Mouse (Mus musculus) midbrain, postnatal 0 days (tissue): ENCODE results near the gene Kctd10. TPM values are rescaled to one million over a fixed set of nuclear protein-coding genes. Genes with fewer than 3 reads are reported as not detected.

ENCODE experiments used
- ATAC-seq: fragments of 200-750 bp; cut with Nextera tagmentation; 2 replicates; pipeline ENCODE4 v1.8.0; 2017; ENCODE audit warnings: moderate number of reproducible peaks, mild to moderate bottlenecking, moderate TSS enrichment, moderate library complexity; ENCODE audit not compliant: low FRiP score
- DNase-seq: peaks from one replicate; pipeline ENCODE4 v3.0.0-alpha.2; 2015; ENCODE audit warnings: low spot score
- H3K27ac ChIP-seq: fragments of 300-500 bp; sonication (generic); 2 replicates; pipeline ENCODE4 v1.5.1; 2014; ENCODE audit warnings: low read depth, mild to moderate bottlenecking, low read length, mixed read lengths
- H3K27me3 ChIP-seq: fragments of 300-500 bp; sonication (generic); 2 replicates; pipeline ENCODE4 v1.6.1; 2014; ENCODE audit warnings: low read length, control low read depth, mixed read lengths; ENCODE audit not compliant: insufficient read depth
- H3K36me3 ChIP-seq: fragments of 300-500 bp; sonication (generic); 2 replicates; pipeline ENCODE4 v1.6.1; 2014; ENCODE audit warnings: low read length, control low read depth, mixed read lengths; ENCODE audit not compliant: insufficient read depth
- H3K4me1 ChIP-seq: fragments of 300-500 bp; sonication (generic); 2 replicates; pipeline ENCODE4 v1.6.1; 2014; ENCODE audit warnings: mild to moderate bottlenecking, control low read depth, antibody characterized with exemption, low read length, mixed read lengths; ENCODE audit not compliant: insufficient read depth
- H3K4me2 ChIP-seq: fragments of 300-500 bp; sonication (generic); 2 replicates; pipeline ENCODE4 v1.6.1; 2014; ENCODE audit warnings: low read depth, mild to moderate bottlenecking, low read length, mixed read lengths; ENCODE audit not compliant: poor library complexity, severe bottlenecking
- H3K4me3 ChIP-seq: fragments of 300-500 bp; sonication (generic); 2 replicates; pipeline ENCODE4 v1.5.1; 2014; ENCODE audit warnings: low read depth, mild to moderate bottlenecking, low read length, moderate library complexity
- H3K9ac ChIP-seq: fragments of 300-500 bp; sonication (generic); replicated peaks from 2 replicates; pipeline ENCODE4 v1.6.1; 2014; ENCODE audit warnings: mild to moderate bottlenecking, low read length, moderate library complexity, mixed read lengths; ENCODE audit not compliant: poor library complexity, severe bottlenecking
- H3K9me3 ChIP-seq: fragments of 300-500 bp; sonication (generic); 2 replicates; pipeline ENCODE4 v1.6.1; 2016; ENCODE audit warnings: low read length, control low read depth
- CTCF ChIP-seq: IDR thresholded peaks from 2 replicates; pipeline ENCODE4 v1.5.1; 2016; ENCODE audit warnings: antibody characterized with exemption, mild to moderate bottlenecking
- WGBS: fragments of 180-500 bp; shearing (Covaris S2); extraction: QIAGEN DNeasy Blood & Tissue Kit; methylation state at CpG from one replicate; pipeline ENCODE4 v1.1.7; 2014; 5-methylcytosine and 5-hydroxymethylcytosine counted together
- polyA plus RNA-seq: library from polyadenylated mRNA; unstranded; fragments of >200 nt; fragmentation: Nextera tagmentation; extraction: Ambion mirVana; gene quantifications from 2 replicates; pipeline ENCODE4 v1.2.1, GENCODE M21; 2015
- total RNA-seq: library from RNA; depleted of rRNA; stranded (reverse); fragments of >200 nt; gene quantifications from 2 replicates; pipeline ENCODE4 v1.2.3, GENCODE M21; 2014; rRNA removed

Gene Kctd10
- 49.7 and 65.1 TPM in 2 replicates for total RNA-seq
- 51.8 and 54.5 TPM in 2 replicates for polyA plus RNA-seq

DNA sequence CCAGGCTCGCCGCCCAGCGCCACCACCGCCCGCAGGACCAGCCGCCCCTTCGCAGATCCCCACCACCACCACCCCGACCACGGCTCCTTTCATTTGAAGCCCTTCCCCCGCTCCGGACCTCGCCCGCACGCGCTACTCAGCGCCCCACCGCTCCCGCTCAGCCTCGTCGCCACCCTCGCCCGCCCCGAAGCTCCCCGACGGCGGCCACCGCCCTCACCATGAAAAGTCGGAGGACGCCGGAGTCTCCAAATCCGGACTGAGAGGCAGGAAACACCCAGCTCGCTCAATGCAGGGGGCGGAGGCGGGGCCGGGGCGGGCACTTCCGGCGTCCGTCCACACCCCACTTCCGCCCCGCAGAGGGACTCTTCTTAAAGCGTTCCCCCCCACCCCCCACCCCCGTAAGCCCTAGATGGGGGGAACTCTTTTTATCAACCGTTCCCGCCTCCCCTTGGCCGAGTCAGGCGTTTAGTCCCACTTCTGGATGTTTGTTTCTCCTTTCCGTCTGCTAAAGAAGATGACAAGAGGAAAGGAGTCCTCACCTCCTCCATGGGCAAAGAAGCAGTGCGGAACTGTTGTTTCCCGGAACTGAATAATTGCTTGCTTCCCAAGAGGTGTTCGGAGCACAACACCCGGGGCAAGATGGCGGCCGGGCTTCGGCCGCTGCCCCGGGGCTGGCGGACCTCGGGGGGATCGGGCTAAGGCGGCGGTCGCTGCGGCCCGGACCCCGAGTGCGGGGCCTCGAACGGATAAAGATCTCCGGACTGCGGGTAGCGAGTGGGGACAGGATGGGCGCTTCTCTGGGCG lies at the start of gene Kctd10, which contains the start of gene Ube3b:
Kctd10 (minus strand) TSS at position 300 of the 804 bp plus-strand sequence.
Ube3b (plus strand) TSS at position 399 of the 804 bp plus-strand sequence.
- H3K36me3 ChIP-seq = 0 out of 2 replicates have a peak, but pooled peaks cover 11% of the 10 kb centered on the region
- H3K27me3 ChIP-seq = no peaks in the 10 kb centered on the region
- DNase-seq = peak; percentile 94
- peaks cover 9% of the 10 kb centered on the region; the same call in 1 of the 2 replicates for H3K4me1 ChIP-seq
- H3K9ac ChIP-seq = peak within 1 kb of the TSS; percentile 95
- ATAC-seq = peak; percentile 92
- H3K4me2 ChIP-seq = peak within 1 kb of the TSS; percentile 81
- H3K4me3 ChIP-seq = peak within 1 kb of the TSS; percentile 73
- WGBS = under 1% methylated on average over 73 of the region's 74 CpGs
- H3K27ac ChIP-seq = peak within 1 kb of the TSS; percentile 90
- no peaks in the 10 kb centered on the region for H3K9me3 ChIP-seq
- TF ChIP-seq CTCF = no peak

DNA sequence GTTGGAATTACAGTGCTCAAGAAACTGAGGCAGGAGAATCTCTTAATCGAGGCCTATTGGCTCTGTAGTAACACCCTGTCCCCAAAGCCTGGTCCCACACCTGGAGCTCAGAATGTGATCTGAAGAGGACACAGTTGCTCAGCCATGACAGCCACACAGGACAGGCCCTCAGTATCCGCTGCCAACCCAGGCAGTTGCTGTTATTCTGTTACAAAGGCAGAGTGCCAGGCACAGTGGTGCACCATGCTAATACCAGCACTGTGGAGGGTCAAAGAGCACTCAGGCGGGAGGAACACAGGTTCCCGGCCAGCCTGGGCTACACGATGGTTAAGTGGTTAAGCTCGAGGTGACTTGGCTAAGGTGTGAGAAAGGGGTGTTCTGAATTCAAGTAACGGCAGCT lies 49.5 kb upstream of the Kctd10 start:
- 93% methylated on average over 7 of the region's 7 CpGs for WGBS
- no peak for ATAC-seq
- H3K9ac ChIP-seq = no peak overlapping the region
- no peak overlapping the region for H3K4me3 ChIP-seq
- H3K36me3 ChIP-seq = peaks cover 7% of the 10 kb centered on the region
- no peak overlapping the region for H3K4me2 ChIP-seq
- TF ChIP-seq CTCF = no peak
- no peaks in the 10 kb centered on the region for H3K4me1 ChIP-seq
- no peak for DNase-seq
- H3K9me3 ChIP-seq = no peaks in the 10 kb centered on the region
- H3K27me3 ChIP-seq = no peaks in the 10 kb centered on the region
- H3K27ac ChIP-seq = no peak overlapping the region

DNA sequence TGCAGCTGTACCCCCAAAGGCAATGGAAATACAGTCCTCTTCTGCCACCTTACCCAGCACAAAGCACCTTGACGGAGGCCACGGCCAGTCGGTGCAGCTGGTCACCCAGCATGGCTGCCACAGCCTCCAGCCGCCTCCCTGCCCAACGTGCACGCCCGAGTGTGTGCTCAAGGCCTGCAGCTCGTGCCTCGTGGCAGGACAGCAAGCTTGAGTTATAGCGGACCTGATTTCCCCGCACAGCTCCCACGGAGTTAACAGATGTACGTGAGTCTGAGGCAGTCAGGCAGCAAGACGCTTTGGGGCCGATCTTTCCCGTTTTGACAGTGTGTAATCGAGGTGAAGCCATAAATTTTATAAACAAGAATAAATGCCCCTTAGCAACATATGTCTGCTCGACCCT lies 48.3 kb upstream of the Kctd10 start:
- ATAC-seq = no peak
- 74% methylated on average over 18 of the region's 18 CpGs for WGBS

DNA sequence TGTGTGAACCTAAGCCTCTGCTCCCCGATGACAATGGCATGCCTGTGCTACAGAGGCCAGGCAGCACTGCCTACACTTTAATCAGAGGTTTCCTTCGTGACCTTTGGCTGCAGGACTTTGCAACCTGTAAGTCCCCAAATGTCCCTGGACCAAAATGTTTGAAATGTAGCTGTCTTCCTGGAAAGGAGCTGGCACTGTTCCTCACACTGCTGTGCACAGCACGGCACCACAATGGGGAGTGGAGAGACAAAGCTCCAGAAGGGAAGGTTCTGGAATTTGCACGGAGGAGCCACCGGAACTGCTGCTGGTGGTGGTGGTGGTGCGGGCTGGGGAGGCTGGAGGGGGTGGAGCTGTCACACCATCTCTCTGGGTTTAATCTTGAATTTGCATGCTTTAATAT lies 46.4 kb upstream of the Kctd10 start:
- no peaks in the 10 kb centered on the region for H3K27me3 ChIP-seq
- no peaks in the 10 kb centered on the region for H3K4me1 ChIP-seq
- H3K4me2 ChIP-seq = no peak overlapping the region
- H3K27ac ChIP-seq = no peak overlapping the region
- H3K9ac ChIP-seq = no peak overlapping the region
- DNase-seq (no peak), ATAC-seq (no peak)
- TF ChIP-seq CTCF = no peak
- no peak overlapping the region for H3K4me3 ChIP-seq
- H3K9me3 ChIP-seq = no peaks in the 10 kb centered on the region
- no peaks in the 10 kb centered on the region for H3K36me3 ChIP-seq
- 60% methylated on average over 6 of the region's 6 CpGs for WGBS

More for the DNA sequence above, 48.3 kb upstream of the Kctd10 start:
- no peak overlapping the region for H3K27ac ChIP-seq
- H3K4me3 ChIP-seq = no peak overlapping the region
- peak; percentile 61 for DNase-seq
- no peak overlapping the region for H3K4me2 ChIP-seq
- TF ChIP-seq CTCF = no peak
- no peaks in the 10 kb centered on the region for H3K36me3 ChIP-seq
- H3K9me3 ChIP-seq = no peaks in the 10 kb centered on the region
- H3K9ac ChIP-seq = no peak overlapping the region
- H3K4me1 ChIP-seq = no peaks in the 10 kb centered on the region
- H3K27me3 ChIP-seq = no peaks in the 10 kb centered on the region

DNA sequence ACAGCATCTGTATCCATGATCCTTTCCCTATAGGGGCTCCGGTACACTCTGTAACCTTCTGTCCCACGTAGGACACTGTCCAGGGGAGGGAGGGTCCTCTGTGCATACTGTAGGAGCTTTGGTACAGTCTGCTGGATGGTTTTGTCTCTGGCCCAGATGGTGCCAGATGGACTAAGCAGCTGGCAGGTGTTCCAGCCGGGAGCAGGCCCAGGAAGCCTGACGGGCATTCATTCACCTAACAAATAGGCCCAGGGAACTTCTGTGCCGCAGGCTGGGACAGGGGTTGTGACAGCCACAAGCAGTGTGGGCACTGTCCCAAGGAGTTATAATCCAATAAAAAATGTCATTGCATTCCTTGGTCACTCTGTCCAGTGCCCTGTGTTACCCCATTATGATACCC lies 43.7 kb upstream of the Kctd10 start:
- no peak overlapping the region for H3K27ac ChIP-seq
- no peak for TF ChIP-seq CTCF
- H3K9ac ChIP-seq = no peak overlapping the region
- DNase-seq (peak; percentile 32), ATAC-seq (no peak)
- no peaks in the 10 kb centered on the region for H3K4me1 ChIP-seq
- H3K9me3 ChIP-seq = no peaks in the 10 kb centered on the region
- H3K4me3 ChIP-seq = no peak overlapping the region
- 62% methylated on average over 5 of the region's 5 CpGs for WGBS
- peaks cover 16% of the 10 kb centered on the region for H3K36me3 ChIP-seq
- no peak overlapping the region for H3K4me2 ChIP-seq
- no peaks in the 10 kb centered on the region for H3K27me3 ChIP-seq

DNA sequence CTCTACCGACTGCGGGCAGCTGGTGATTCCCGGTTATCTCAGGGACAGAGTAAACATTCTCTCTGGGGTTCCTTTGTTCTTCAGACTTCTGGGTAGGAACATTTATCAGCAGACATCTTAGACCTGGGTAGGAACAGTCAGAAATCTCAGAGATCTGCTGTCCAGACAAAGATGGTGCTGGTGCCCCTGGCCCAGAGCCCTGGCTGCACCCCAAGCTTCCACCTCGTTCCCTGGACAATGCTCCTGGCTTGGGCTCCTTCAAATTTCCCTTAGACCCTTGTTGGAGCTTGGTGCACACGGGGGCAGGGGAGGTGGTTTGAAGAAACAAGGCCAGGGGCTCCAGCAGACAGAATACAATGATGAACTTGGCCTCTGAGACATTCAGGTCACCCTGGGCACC lies 42.3 kb upstream of the Kctd10 start:
- no peaks in the 10 kb centered on the region for H3K27me3 ChIP-seq
- WGBS = 44% methylated on average over 5 of the region's 5 CpGs
- peaks cover 24% of the 10 kb centered on the region for H3K36me3 ChIP-seq
- H3K9me3 ChIP-seq = no peaks in the 10 kb centered on the region
- no peaks in the 10 kb centered on the region for H3K4me1 ChIP-seq
- H3K4me3 ChIP-seq = no peak overlapping the region
- H3K9ac ChIP-seq = 0 out of 2 replicates have a peak overlapping the region, but pooled peaks have one; percentile 19
- DNase-seq (no peak), ATAC-seq (no peak)
- no peak overlapping the region for H3K4me2 ChIP-seq
- H3K27ac ChIP-seq = no peak overlapping the region
- TF ChIP-seq CTCF = no peak
